In genomic region chr7:102338956-102339355, GRCm38 (mm10) we compare ENCODE assay signal across 21 mouse cellular contexts.
"Had no signal": no experiment of that assay in that cellular context is flagged by ENCODE, and none has a peak within 500 bp of the region (broad histone marks: within the 10 kb centered on the region; RNA-seq: fewer than 3 reads in every experiment).

No protein-coding gene starts in this region.

- H3K27ac ChIP-seq: kidney, embryonic 15.5 days; left cerebral cortex, adult 2 months; liver, embryonic 13.5 days; midbrain, embryonic 12.5 days; midbrain, embryonic 15.5 days; neural tube, embryonic 13.5 days; stomach, postnatal 0 days had no signal

- H3K27me3 ChIP-seq: kidney, embryonic 15.5 days; liver, embryonic 13.5 days; midbrain, embryonic 12.5 days; midbrain, embryonic 15.5 days; neural tube, embryonic 13.5 days had no signal

- H3K9me3 ChIP-seq: kidney, embryonic 15.5 days; liver, embryonic 13.5 days; midbrain, embryonic 12.5 days; midbrain, embryonic 15.5 days; neural tube, embryonic 13.5 days had no signal

- H3K4me1 ChIP-seq: kidney, embryonic 15.5 days; midbrain, embryonic 12.5 days; midbrain, embryonic 15.5 days; neural tube, embryonic 13.5 days had no signal

- ATAC-seq: midbrain, embryonic 15.5 days had no signal

- H3K4me3 ChIP-seq: kidney, embryonic 15.5 days; left cerebral cortex, adult 2 months; liver, embryonic 13.5 days; midbrain, embryonic 12.5 days; midbrain, embryonic 15.5 days; myocyte; neural tube, embryonic 13.5 days had no signal

- H3K36me3 ChIP-seq: kidney, embryonic 15.5 days; liver, embryonic 13.5 days; midbrain, embryonic 12.5 days; midbrain, embryonic 15.5 days; neural tube, embryonic 13.5 days had no signal

- DNase-seq: kidney, adult 11 months; kidney, adult 8-10 months; kidney, postnatal 10 days; kidney, postnatal 36 days; layer of hippocampus, postnatal 36 days; liver, embryonic 13.5 days; lung, adult 2 months; lung, postnatal 14 days; lung, postnatal 4 days; retina, postnatal 1 day; right cerebral cortex, postnatal 25 days; spleen, adult 18-20 months; thymus, adult 18-20 months; thymus, postnatal 4 days had no signal
